32 mouse cellular contexts compared by ENCODE assay signal in the genomic region with DNA sequence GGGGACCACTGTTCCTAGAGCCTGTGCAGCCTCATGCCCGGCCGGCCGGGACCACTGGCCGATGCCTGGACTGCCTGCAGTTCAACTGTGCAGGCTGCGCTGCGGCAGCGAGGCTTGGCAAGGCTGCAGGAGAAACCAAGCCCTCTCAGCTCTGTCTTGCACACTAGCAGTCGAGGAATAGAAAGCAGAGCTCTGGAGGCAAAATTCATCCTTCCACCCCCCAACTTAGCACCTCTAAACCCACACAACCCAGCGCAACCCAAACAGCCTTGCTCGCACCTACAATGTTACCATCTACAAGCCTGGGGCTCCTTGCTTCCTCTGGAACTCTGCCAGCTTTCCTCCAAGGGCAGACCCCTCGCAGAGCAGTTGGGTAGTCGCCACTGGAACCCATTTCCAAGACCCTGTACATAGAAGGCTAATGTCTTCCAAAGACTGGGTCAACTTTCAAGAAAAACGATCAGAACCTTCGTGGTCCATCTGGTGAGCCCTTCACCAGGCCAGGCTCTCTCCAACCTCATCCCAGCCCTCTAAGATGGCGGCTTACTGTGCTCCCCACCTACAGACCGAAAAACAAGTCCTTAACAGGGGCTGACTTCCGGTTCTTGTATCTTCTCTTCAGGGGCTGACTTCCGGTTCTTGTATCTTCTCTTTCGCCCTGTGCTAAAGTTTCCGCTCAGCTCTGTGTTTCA. TPM values are rescaled to one million over a fixed set of nuclear protein-coding genes. Genes with fewer than 3 reads are reported as not detected.
DNase-seq lines count a peak whose midpoint lies in the region; ATAC-seq and TF ChIP-seq lines count a peak whose summit lies in the region.
"Had no signal": no experiment of that assay in that cellular context is flagged by ENCODE, and none has a peak within 500 bp of the region (broad histone marks: within the 10 kb centered on the region; RNA-seq: fewer than 3 reads in every experiment).

No protein-coding gene starts in this region.

- 88% methylated on average over 20 of the region's 20 CpGs for WGBS in heart, embryonic 14.5 days
- 90% methylated on average over 20 of the region's 20 CpGs for WGBS in forebrain, embryonic 16.5 days

- ATAC-seq in heart, embryonic 14.5 days (ENCODE audit: insufficient number of reproducible peaks, insufficient read depth, low FRiP score, low read depth): no peak
- no peak for ATAC-seq in forebrain, embryonic 16.5 days
- ATAC-seq: forebrain, embryonic 13.5 days; intestine, postnatal 0 days; midbrain, embryonic 16.5 days had no signal

- no peak for TF ChIP-seq CTCF in testis, adult 2 months (IDR thresholded peaks at IDR 0.05; ENCODE audit: control insufficient read depth, insufficient read depth, insufficient replicate concordance, low read depth, low read length)

- H3K27me3 ChIP-seq in heart, embryonic 14.5 days (ENCODE audit: control insufficient read depth, insufficient read depth, low read length): no peaks in the 10 kb centered on the region
- H3K27me3 ChIP-seq in testis, adult 2 months (ENCODE audit: control insufficient read depth, insufficient read depth, low read length): no peaks in the 10 kb centered on the region; the same call in 1 of the 2 replicates
- no peaks in the 10 kb centered on the region for H3K27me3 ChIP-seq in forebrain, embryonic 16.5 days (replicated peaks; ENCODE audit: control insufficient read depth, insufficient read depth, low read length)
- H3K27me3 ChIP-seq: forebrain, embryonic 13.5 days; heart, embryonic 12.5 days had no signal

- H3K9ac ChIP-seq in heart, embryonic 14.5 days (ENCODE audit: low read length): 0 out of 2 replicates have a peak overlapping the region, but pooled peaks have one; percentile 4
- no peak overlapping the region for H3K9ac ChIP-seq in forebrain, embryonic 16.5 days (replicated peaks; ENCODE audit: low read depth, low read length)
- H3K9ac ChIP-seq: forebrain, embryonic 13.5 days; hindbrain, embryonic 13.5 days; limb, embryonic 13.5 days; lung, embryonic 15.5 days had no signal

- no peak overlapping the region for H3K4me2 ChIP-seq in heart, embryonic 14.5 days (ENCODE audit: low read length)
- H3K4me2 ChIP-seq in forebrain, embryonic 16.5 days (ENCODE audit: low read length): no peak overlapping the region
- H3K4me2 ChIP-seq: forebrain, embryonic 13.5 days; heart, embryonic 12.5 days; hindbrain, embryonic 13.5 days; limb, embryonic 13.5 days; liver, embryonic 11.5 days; lung, embryonic 15.5 days; midbrain, embryonic 11.5 days had no signal

- no peaks in the 10 kb centered on the region for H3K36me3 ChIP-seq in heart, embryonic 14.5 days (ENCODE audit: control insufficient read depth, insufficient read depth, low read length)
- no peaks in the 10 kb centered on the region for H3K36me3 ChIP-seq in testis, adult 2 months (ENCODE audit: control insufficient read depth, insufficient read depth, low read length)
- no peaks in the 10 kb centered on the region for H3K36me3 ChIP-seq in forebrain, embryonic 16.5 days (ENCODE audit: control insufficient read depth, insufficient read depth)
- H3K36me3 ChIP-seq: heart, embryonic 12.5 days; limb, embryonic 13.5 days; lung, embryonic 15.5 days had no signal

- H3K4me1 ChIP-seq in heart, embryonic 14.5 days (ENCODE audit: control insufficient read depth in 2 of 2, insufficient read depth in 2 of 2, low read length in 2 of 2): peaks cover 21 to 35% of the 10 kb centered on the region in 2 experiments
- peaks cover 23% of the 10 kb centered on the region for H3K4me1 ChIP-seq in testis, adult 2 months (ENCODE audit: control insufficient read depth, insufficient read depth, low read length)
- H3K4me1 ChIP-seq in forebrain, embryonic 16.5 days (replicated peaks; ENCODE audit: control insufficient read depth, insufficient read depth, low read length): peaks cover 9% of the 10 kb centered on the region
- H3K4me1 ChIP-seq: lung, embryonic 15.5 days had no signal

- TF ChIP-seq POLR2A in testis, adult 2 months (IDR thresholded peaks at IDR 0.05; ENCODE audit: control insufficient read depth, low read depth, low read length): peak; percentile 21; the same call in 1 of the 2 replicates

- no peak overlapping the region for H3K4me3 ChIP-seq in heart, embryonic 14.5 days (ENCODE audit: control insufficient read depth in 1 of 2, insufficient read depth in 1 of 2, low read depth in 1 of 2, low read length in 2 of 2)
- H3K4me3 ChIP-seq in testis, adult 2 months (ENCODE audit: control insufficient read depth, low read depth, low read length): peak overlapping the region; percentile 94
- H3K4me3 ChIP-seq in forebrain, embryonic 16.5 days (replicated peaks; ENCODE audit: low read length): no peak overlapping the region
- H3K4me3 ChIP-seq: forebrain, embryonic 13.5 days; heart, embryonic 12.5 days; hindbrain, embryonic 13.5 days; limb, embryonic 13.5 days; lung, embryonic 15.5 days had no signal

- no peaks in the 10 kb centered on the region for H3K9me3 ChIP-seq in heart, embryonic 14.5 days (ENCODE audit: control insufficient read depth, low read length)
- H3K9me3 ChIP-seq in forebrain, embryonic 16.5 days (ENCODE audit: control insufficient read depth, low read length): no peaks in the 10 kb centered on the region
- H3K9me3 ChIP-seq: forebrain, embryonic 13.5 days; heart, embryonic 12.5 days; hindbrain, embryonic 13.5 days; limb, embryonic 13.5 days; lung, embryonic 15.5 days had no signal

- peak; percentile 49 to 64 for DNase-seq in cerebellum, postnatal 25 days
- DNase-seq in cerebellum, adult 9-11 months: no peak
- DNase-seq in heart, postnatal 10 days: no peak
- DNase-seq in testis, postnatal 10 days (ENCODE audit: low spot score): no peak
- peak; percentile 50 for DNase-seq in testis, postnatal 14 days (ENCODE audit: low spot score)
- DNase-seq: adrenal gland, adult 8-10 months; gastrocnemius, postnatal 25 days; heart, adult 18-20 months; kidney, adult 9 months; kidney, postnatal 25 days; lung, postnatal 36 days; thymus, adult 2 months; thymus, postnatal 36 days had no signal

- intact Hi-C loops in heart, postnatal 10 days (cut with DNase I): no loop called here

- no peak overlapping the region for H3K27ac ChIP-seq in heart, embryonic 14.5 days (replicated peaks in 1 of 2; ENCODE audit: control insufficient read depth in 1 of 2, insufficient read depth in 1 of 2, low read depth in 2 of 2, low read length in 2 of 2)
- H3K27ac ChIP-seq in testis, adult 2 months (ENCODE audit: control insufficient read depth, insufficient read depth, low read depth, low read length): peak overlapping the region; percentile 45; the same call in 1 of the 2 replicates
- H3K27ac ChIP-seq in forebrain, embryonic 16.5 days (ENCODE audit: low read length): no peak overlapping the region
- H3K27ac ChIP-seq: forebrain, embryonic 13.5 days; hindbrain, embryonic 13.5 days; limb, embryonic 13.5 days; lung, embryonic 15.5 days had no signal

RNA-seq across cellular contexts. Expression of gene 1700086D15Rik, which starts 1.6 kb away (rescaled TPM):
- 0.19 TPM in 1 of 2 replicates, not detected in the other for polyA plus RNA-seq in heart, embryonic 14.5 days (2014; fragmentation: Nextera tagmentation; extraction: Ambion mirVana)
- total RNA-seq in heart, postnatal 10 days (2021): under 1 TPM; 0.32 to 0.41 TPM
- polyA plus RNA-seq in testis, adult 2 months (2012; rRNA removed): 3.8 and 6.4 TPM in 2 replicates
- polyA plus RNA-seq in forebrain, embryonic 16.5 days (2015; fragmentation: Nextera tagmentation; extraction: Ambion mirVana): not detected in 2 replicates
- total RNA-seq: gastrocnemius, postnatal 25 days; heart, adult 18-20 months; megakaryocyte, adult 5-6 weeks; neutrophil, adult 5-6 weeks had no signal
- polyA plus RNA-seq: embryonic facial prominence, embryonic 11.5 days; forebrain, embryonic 13.5 days; hindbrain, embryonic 13.5 days; intestine, postnatal 0 days; liver, embryonic 11.5 days; liver, embryonic 16.5 days; midbrain, embryonic 11.5 days; midbrain, embryonic 16.5 days; neural tube, embryonic 11.5 days; small intestine, adult 2 months; stomach, embryonic 14.5 days; thymus, adult 2 months had no signal

RNA-seq across cellular contexts. Expression of gene Arhgap44, which starts 4.6 kb away (rescaled TPM):
- 13.9 and 14.0 TPM in 2 replicates for polyA plus RNA-seq in heart, embryonic 14.5 days (2014; fragmentation: Nextera tagmentation; extraction: Ambion mirVana)
- 10 to 100 TPM; 18.3 to 21.0 TPM for total RNA-seq in heart, postnatal 10 days (2021)
- polyA plus RNA-seq in testis, adult 2 months (2012; rRNA removed): 8.6 and 9.8 TPM in 2 replicates
- polyA plus RNA-seq in forebrain, embryonic 16.5 days (2015; fragmentation: Nextera tagmentation; extraction: Ambion mirVana): 11.1 and 12.4 TPM in 2 replicates
- total RNA-seq: megakaryocyte, adult 5-6 weeks; neutrophil, adult 5-6 weeks had no signal

Comparison
In these comparisons a context has a peak if more than half of its experiments do, and no peak if none do; other contexts are left out.
1. DNase-seq: peak in cerebellum, postnatal 25 days (2 of 2) and testis, postnatal 14 days (single experiment); none in cerebellum, adult 9-11 months (single experiment), heart, postnatal 10 days (0 of 2) and testis, postnatal 10 days (single experiment).